Mouse (Mus musculus) kidney, adult 18-20 months (tissue): Measurements from ENCODE around the gene Tmem81.

ENCODE experiments used
- DNase-seq: peaks from one replicate; pipeline ENCODE4 v3.0.0; 2021

Tmem81 gene

DNA sequence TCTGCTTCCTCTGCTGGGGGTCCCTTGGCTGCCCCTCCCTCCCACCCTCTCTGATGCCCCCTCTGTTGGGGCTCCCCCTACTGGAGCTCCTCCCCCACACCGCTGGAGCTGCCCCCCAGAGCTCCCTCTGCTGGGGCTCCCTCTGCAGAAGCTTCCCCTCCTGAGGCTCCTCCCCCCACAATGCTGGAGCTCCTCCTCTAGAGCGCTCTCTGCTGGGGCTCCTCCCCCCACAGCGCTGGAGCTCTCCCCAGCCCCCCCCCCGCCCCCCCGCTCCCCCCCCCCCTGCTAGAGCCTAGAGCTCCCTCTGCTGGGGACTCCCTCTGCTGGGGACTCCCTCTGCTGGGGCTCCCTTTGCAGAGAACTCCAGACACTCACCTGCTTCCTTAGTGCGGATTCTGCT lies 14.7 kb downstream of the Tmem81 start:
- peak; percentile 50 for DNase-seq

DNA sequence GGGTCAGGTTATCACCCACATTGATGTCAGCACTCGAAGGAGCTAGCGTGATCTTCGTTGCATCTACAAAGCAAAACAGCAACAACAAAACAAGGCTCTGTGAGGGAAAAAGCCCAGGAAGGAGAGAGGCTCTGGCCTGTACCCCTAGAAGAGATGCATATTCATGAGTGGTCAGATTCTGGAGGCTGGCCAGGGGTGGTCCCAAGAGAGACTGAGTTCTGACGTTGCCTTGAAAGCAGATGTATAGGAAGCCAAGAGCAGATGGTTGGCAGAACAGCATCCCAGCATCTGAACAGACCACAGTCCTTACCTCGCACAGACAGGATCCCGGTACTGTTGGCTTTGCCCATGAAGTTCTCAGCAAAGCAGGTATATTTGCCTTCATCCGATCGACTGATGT lies 17.0 kb downstream of the Tmem81 start:
- no peak for DNase-seq

DNA sequence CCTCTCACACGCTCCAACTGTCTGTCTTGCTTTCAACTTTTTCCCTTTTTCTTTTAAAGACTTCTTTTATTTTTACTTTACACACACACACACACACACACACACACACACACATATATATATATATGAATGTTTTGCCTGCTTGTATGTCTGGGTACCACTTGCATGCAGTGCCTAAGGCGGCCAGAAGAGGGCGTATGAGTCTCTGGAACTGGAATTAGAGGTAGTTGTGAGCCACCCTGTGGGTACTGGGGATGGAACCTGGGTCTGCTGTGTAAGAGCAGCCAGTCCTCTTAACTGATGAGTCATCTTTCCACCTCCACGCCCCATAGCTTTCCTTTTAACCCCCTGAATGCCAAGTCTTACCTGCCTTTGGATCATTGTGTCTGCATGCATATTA lies 17.9 kb downstream of the Tmem81 start:
- peak; percentile 37 for DNase-seq

DNA sequence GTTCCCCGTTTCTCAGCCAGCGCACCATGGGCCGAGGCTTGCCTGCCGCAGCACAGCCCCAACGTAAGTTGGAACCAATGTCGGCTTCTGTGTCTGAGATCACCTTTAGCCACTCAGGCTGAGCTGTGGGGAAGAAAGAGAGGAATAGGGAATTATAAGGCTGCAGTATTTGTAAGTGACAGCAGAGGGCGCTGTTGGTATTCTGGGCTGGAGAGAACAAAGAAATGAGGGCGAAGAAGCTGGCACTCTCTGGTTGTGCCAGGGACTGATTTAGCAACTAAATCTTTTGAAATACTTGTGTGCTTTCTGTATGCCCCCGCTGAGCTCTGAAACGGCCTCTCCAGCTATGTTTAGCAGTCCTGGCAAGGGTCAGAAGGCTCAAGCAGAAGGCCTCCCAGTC lies 19.8 kb downstream of the Tmem81 start:
- DNase-seq: peak; percentile 51

DNA sequence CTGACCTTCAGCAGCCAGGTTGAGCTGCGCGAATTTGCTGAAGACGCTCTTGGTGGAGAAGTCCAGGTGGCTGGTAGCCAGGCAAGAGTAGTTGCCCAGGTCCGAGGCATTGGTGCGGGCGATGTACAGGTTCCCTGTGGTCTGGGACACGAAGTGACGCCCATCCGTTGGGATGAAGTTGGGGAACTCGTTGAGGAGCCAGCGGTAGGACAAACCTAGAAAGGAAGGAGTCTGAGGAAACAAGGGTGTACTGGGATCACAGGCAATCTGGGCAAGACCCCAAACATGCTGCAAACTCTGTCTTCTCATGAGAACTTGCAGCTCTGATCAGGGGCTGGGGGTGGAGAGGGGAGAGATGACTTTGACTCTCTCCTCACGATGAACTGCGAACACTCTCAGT lies 22.0 kb downstream of the Tmem81 start:
- DNase-seq: no peak

DNA sequence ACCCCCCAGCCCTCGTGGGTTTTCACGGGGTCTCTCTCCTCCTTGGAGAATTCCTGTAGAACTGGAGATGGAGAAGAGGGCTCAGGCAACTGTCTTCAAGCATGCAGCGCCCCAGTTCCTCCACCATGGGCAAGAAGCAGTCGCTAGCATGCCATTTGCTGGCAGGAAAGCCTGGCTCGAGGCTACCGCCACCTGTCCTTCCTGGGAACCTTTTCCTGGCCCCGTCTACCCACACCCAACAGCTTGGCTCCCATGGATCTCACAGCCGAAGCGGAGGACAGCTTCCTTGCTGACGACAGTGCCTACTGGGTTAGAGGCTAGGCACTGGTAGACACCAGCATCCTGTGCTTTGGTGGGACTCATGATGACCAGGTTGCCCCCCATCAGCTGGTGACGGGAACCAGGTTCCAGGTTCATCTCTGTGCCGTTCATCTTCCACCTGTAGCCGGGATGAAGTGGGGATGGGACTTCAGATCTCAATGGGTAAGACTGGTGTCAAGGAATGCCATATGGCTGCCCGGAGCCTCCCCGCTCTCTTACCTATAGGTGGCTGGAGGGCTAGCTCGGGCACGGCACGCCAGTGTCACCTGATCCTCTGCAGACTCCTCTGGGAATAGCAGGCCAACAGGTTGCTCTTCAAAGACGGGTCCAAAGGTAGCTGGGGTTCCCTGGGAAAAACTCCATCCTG lies 22.8 kb downstream of the Tmem81 start:
- DNase-seq: no peak

DNA sequence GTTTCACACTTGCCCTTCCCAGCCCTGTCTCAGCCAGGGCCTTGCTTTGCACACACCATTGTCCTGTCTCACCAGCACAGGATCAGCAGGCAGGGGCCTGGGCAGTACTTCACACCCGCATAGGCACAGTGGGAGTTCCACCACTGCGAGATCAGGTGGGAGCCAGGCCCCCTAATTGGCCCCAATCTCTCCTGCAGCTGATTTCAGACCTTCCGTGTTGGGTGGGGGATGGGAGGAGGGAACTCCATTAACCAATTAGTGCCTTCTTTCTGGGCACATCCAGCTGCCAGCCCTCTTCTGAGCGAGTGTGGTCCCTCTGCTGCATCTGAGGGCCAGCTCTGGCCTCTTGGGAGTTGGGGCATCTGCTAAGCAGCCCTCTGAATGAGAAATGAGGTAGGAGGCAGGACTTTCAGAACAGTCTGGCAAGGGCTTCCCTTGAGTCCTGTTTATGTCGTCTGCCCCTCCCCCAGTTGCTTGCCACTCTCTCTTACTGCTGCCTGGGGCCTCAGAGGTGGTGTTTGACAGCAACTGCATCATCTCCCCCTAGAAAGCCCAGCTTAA lies 24.7 kb downstream of the Tmem81 start:
- no peak for DNase-seq

DNA sequence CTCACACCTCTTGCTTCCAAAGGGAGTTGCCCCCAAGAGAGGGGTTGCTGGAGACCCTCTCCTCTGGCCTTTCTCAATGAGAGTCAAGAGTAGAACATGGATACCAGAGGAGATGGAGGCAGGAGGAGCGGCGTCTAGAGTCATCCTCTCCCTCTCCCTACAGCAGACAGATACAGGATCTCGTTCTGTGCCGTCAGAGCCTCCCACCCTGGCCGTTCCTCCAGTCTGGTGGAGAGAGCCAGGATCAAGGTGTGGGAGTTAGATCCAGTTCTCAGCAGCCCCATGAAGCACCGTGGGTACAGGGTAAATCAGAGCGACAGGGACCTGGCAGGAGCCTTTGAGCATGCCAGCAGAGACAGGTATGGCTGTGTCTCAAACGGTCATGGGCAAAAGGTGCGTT lies 26.5 kb downstream of the Tmem81 start:
- no peak for DNase-seq

DNA sequence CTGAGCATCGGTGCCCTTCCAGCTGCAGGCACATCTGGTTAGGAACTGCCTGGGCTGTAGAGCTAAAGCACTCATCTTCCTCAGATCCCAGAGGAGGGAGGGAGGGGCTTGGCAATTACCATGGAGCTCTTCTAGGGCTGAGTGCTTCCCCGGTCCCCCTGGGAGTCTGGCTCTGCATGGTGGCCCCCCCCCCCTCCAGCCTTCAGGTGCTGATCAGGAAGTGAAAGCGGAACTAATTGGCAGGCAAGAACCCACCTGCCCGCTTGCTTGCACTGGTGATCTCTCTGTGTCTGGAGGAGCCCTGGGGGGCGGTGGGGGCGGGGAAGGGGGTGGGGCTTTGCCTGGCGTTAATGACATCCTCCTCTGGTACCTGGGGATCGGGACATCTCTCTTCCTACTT lies 27.8 kb downstream of the Tmem81 start:
- DNase-seq: no peak

DNA sequence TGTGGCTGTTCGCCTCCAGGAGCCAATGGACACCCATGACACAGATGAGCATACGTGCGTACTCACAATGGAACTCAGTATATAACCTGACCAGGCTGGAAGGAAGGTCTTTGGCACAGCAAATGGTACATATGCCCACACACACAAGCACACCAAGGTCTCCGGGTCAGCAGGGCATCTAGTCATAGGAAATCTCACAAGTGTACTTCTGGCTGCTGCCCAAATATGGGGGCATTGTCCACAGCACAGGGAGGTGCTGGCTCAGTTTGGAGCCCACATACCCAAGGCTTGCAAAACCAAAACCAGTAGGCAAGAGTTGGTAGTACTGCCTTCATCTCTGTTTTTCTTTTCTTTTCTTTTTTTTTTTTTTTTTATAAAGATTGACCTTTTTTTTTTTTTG lies 29.5 kb downstream of the Tmem81 start:
- no peak for DNase-seq

DNA sequence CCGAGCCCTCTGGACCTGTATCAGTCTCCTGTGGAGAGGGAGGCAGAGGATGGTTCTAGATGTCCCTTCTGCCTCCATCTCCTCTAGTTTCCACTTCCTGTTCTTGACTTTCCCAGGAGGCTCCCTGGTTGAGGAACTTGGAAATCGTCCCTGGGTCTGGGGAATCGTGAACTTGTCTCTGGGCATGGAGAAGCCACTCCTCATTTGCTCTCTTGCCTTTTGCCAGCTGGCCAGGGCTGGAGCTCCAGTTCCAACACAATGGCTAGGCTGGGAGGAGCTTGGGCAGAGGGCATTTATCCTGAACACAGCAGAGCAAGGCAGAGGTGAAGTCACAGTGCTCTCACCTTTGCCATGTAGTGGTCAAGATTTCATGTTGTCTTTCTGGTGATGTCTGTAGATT lies 30.4 kb downstream of the Tmem81 start:
- DNase-seq: no peak

DNA sequence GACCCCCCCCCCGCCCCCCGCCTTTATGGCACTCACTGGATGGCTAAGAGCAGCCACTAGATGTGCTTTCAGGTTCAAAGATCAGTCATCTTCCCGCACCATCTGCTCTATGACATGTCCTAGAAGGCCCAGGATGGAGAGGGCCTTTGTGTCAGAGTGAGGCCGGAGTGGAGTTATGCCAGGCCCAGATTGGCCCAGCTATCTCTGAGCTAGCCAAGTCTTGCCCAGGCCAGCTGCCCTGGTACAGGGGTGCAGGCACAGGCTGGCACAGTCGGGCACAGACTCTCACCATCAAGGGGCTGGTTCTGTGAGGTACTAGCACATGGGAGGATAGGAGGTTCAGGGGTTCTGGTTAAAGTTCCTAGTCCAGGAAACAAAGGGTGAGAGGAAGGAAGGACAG lies 31.7 kb downstream of the Tmem81 start:
- no peak for DNase-seq

DNA sequence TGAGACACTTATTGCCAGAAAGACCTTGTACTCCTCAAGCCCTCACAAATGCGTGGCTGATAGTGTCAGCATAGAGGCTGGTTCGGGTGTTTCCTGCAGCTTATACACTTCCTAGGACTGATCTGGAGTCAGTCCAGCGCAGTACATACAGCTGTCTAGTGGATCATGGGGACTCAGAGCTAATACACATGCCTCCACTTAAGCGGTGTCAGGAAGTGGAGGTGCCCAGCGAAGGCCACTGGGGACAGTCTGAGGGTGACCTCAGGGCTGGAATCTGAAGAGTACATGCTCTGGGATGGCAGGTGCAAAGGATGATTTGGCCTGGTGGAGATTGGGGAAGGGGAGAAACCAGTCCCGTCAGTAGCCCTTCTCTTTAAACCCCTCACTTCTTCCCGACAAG lies 34.7 kb downstream of the Tmem81 start:
- no peak for DNase-seq

DNA sequence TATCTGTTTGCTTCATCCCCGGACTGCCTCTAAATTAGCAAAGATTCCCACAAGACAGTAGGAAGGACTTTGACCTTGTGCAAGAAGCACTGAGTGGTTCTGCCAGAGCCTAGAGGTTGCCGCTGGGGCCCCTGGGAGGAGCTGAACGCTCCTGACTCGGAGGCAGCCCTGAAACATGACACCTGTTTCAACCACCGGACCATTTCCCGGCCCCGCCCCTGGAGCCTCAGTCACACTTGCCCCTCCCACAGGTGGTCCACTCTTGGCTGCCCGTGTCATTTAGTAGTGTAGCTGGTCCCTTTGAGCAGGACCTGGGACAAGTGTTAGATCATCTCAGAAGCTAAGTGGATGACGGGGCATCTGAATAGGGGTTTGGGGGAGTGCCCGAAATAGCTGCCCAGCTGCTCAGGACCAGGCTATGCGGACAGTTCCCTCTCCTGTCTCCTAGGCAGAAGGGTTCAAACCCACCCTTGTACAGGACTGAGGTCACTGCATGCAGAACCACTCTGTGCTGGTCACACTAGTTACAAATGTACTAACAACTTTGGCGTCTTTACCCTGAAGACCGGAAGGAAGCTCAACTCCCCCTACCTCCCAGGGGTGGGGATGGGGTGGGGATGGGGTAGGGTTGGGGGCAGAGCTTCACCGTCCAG lies 35.3 kb downstream of the Tmem81 start:
- DNase-seq: no peak

DNA sequence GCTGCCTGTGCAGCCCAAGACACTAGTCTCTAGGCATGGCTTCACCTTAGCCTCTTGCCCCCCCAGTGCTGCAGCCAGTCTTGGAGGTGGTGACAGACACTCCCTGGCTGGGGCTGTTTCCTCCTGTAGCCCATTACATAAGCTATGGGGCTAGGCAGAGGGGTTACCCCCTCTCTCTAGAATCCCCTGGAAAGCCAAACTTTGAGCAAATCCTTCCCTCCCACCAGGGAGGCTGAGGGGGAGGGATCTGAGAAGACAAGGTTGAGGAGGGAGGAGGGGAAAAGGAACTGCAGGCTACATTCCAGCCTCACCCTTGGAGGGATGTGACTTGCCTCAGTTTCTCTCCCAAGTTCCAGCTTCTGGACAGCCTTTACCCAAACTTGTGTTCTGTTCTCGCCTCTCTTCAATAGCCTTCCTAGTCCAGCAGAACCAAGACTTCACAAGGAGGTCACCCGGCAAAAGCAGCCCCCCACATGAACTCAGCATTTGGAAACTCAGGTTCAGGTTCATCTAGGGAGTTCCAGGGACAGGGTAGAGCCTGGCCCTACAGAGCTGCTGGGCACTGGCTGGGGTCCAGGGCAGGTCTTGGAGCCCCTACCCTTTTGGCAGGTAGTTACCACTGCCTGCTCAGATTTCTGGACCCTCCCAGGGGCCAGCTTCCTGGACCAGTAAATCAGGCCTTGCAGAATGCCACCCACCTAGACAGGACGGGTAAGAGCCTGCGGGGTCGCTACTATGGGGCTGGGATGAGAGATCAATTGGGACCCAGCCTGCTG lies 36.0 kb downstream of the Tmem81 start:
- no peak for DNase-seq

DNA sequence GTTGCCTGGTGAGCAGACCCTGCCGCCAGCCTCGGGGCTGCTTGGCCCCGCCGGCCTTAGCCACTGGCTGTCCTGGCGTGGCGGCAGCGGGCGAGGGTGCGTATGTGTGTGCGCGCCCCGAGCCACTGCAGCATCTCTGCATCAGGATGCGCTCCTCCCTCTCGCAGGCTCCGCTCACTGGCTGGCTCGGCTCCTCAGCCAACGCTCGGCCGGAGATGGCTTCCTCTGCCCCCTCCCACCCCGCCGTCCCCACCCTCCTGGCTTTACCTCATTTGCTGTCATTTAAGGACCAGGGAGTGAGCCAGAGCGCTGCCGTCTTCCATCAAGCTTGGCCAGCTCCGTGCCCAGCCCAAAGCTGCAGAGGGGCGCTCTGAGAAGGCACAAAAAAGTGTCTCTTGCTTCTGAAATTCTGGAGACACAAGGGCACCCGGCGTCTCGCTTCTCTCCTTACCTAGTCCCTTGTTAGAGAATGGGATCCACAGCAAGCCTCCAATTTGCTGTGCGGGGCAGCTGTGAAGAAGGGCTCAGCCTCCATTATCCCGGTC lies 36.8 kb downstream of the Tmem81 start, which contains the start of gene Cntn2:
TSS of gene Cntn2 (minus strand) at position 495 of the 545 bp plus-strand sequence.
- DNase-seq: no peak

DNA sequence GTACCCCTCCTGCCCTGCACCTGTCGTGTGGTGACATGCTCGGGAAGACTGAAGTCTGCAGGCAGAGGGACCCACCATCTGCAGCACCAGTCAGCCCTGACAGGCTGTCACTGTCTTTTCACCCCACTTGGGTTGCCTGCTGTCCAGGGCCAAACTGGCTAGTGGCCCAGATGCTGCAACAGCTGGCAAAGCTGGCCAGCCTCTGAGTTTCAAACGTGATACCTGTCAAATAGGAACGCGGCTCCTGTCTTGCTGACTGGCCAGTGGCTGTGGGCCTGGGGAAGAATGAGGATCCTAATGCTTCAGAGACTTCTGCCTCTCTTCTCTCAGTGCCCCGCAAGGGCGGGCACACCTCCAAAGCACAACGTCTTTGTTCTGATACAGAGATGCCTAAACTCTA lies 37.8 kb downstream of the Tmem81 start:
- DNase-seq: no peak

DNA sequence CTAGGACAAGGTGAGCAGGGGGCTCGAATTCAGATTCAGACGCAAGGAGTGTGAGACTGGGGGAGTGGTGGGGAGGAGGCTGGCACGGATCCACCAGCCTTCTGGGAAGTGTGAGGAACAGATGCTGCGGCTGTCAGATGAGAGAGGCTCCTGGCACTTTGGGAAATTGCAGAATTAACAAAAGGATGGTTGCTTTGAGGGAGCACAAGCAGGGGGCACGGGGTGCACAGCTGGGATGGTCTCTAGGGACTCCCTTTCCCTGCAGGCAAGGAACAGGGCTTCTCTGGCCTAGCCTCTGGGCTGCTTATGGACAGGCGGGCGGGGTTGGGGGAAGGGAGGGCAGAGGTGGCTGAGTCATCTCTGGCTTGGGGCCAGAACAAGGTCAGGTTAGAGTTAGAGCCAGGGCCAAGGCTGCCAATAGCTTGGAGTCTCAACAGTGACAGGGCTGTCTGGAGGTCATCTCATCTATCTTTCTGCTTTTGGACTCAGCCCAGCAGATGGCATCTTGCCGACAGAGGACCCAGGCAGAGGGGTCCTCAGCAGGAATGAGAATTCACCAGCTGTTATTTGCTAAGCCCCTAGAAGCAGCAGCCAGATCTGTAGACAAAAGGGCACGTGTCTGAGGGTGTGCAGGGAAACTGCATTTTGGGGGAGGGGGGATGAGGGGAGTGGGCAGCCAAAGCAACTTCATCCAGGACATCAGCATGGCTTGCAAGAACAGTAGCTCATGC lies 52.0 kb downstream of the Tmem81 start:
- DNase-seq: peak; percentile 57
